Mouse (Mus musculus): ENCODE results near the gene 4930519P11Rik. TPM values are rescaled to one million over a fixed set of nuclear protein-coding genes. Genes with fewer than 3 reads are reported as not detected.

The 4930519P11Rik gene
- polyA plus RNA-seq, 1 experiment from 2014 or later = 0.92 TPM

GRCm38 (mm10) chr2:154569836-154570286 is 43.4 kb downstream of the 4930519P11Rik start, which contains the start of gene E2f1:
TSS of gene E2f1 (minus strand) at chr2:154569892.
- Histone ChIP-seq H3K4me2 (ENCODE audit: low read depth, low read length) (peak within 1 kb of the TSS; percentile 95), H3K9ac (replicated peaks; ENCODE audit: low read depth, low read length) (peak within 1 kb of the TSS; percentile 54), H3K27ac (ENCODE audit: low read depth, low read length) (peak within 1 kb of the TSS; percentile 60), H3K27me3 (ENCODE audit: control insufficient read depth, insufficient read depth, low read length) (no peaks in the 10 kb centered on the region), H3K4me3 (ENCODE audit: low read depth, low read length) (peak within 1 kb of the TSS; percentile 56), H3K4me1 (ENCODE audit: control insufficient read depth, insufficient read depth, low read length) (peaks cover 16% of the 10 kb centered on the region; the same call in 1 of the 2 replicates), H3K9me3 (ENCODE audit: control insufficient read depth, low read length) (no peaks in the 10 kb centered on the region), H3K36me3 (ENCODE audit: control insufficient read depth, insufficient read depth, low read length) (no peaks in the 10 kb centered on the region)
- ATAC-seq (ENCODE audit: low read depth) = peak; percentile 99
- under 1% methylated on average over 36 of the region's 44 CpGs for WGBS

GRCm38 (mm10) chr2:154569071-154569748 is 44.0 kb downstream of the 4930519P11Rik start:
- WGBS = under 1% methylated on average over 49 of the region's 70 CpGs
- Histone ChIP-seq H3K4me1 (ENCODE audit: control insufficient read depth, insufficient read depth, low read length) (peaks cover 16% of the 10 kb centered on the region; the same call in 1 of the 2 replicates), H3K4me2 (ENCODE audit: low read depth, low read length) (peak overlapping the region; percentile 95), H3K4me3 (ENCODE audit: low read depth, low read length) (peak overlapping the region; percentile 56), H3K9ac (replicated peaks; ENCODE audit: low read depth, low read length) (peak overlapping the region; percentile 54), H3K9me3 (ENCODE audit: control insufficient read depth, low read length) (no peaks in the 10 kb centered on the region), H3K27me3 (ENCODE audit: control insufficient read depth, insufficient read depth, low read length) (no peaks in the 10 kb centered on the region), H3K36me3 (ENCODE audit: control insufficient read depth, insufficient read depth, low read length) (no peaks in the 10 kb centered on the region), H3K27ac (ENCODE audit: low read depth, low read length) (peak overlapping the region; percentile 40)
- peak; percentile 57 for ATAC-seq (ENCODE audit: low read depth)

- Histone ChIP-seq H3K4me3 (ENCODE audit: low read depth, low read length) (peak overlapping the region; percentile 56), H3K4me1 (ENCODE audit: control insufficient read depth, insufficient read depth, low read length) (peaks cover 14% of the 10 kb centered on the region; the same call in 1 of the 2 replicates), H3K9me3 (ENCODE audit: control insufficient read depth, low read length) (no peaks in the 10 kb centered on the region), H3K27ac (ENCODE audit: low read depth, low read length) (peak overlapping the region; percentile 60; the same call in 1 of the 2 replicates), H3K27me3 (ENCODE audit: control insufficient read depth, insufficient read depth, low read length) (no peaks in the 10 kb centered on the region), H3K36me3 (ENCODE audit: control insufficient read depth, insufficient read depth, low read length) (no peaks in the 10 kb centered on the region), H3K4me2 (ENCODE audit: low read depth, low read length) (peak overlapping the region; percentile 95), H3K9ac (replicated peaks; ENCODE audit: low read depth, low read length) (no peak overlapping the region)
- ATAC-seq (ENCODE audit: low read depth) = no peak
- 12% methylated on average over 10 of the region's 10 CpGs for WGBS
Observed at GRCm38 (mm10) chr2:154568329-154569070, 44.7 kb downstream of the 4930519P11Rik start.

GRCm38 (mm10) chr2:154567766-154568165 is 45.5 kb downstream of the 4930519P11Rik start:
- Histone ChIP-seq H3K9me3 (ENCODE audit: control insufficient read depth, low read length) (no peaks in the 10 kb centered on the region), H3K27ac (ENCODE audit: low read depth, low read length) (0 out of 2 replicates have a peak overlapping the region, but pooled peaks have one; percentile 44), H3K4me2 (ENCODE audit: low read depth, low read length) (peak overlapping the region; percentile 95; the same call in 1 of the 2 replicates), H3K4me3 (ENCODE audit: low read depth, low read length) (no peak overlapping the region), H3K27me3 (ENCODE audit: control insufficient read depth, insufficient read depth, low read length) (no peaks in the 10 kb centered on the region), H3K9ac (replicated peaks; ENCODE audit: low read depth, low read length) (no peak overlapping the region), H3K4me1 (ENCODE audit: control insufficient read depth, insufficient read depth, low read length) (peaks cover 14% of the 10 kb centered on the region; the same call in 1 of the 2 replicates), H3K36me3 (ENCODE audit: control insufficient read depth, insufficient read depth, low read length) (no peaks in the 10 kb centered on the region)
- no peak for ATAC-seq (ENCODE audit: low read depth)
- 79% methylated on average over 2 of the region's 2 CpGs for WGBS

- peaks cover 14% of the 10 kb centered on the region; the same call in 1 of the 2 replicates for H3K4me1 ChIP-seq (ENCODE audit: control insufficient read depth, insufficient read depth, low read length)
- H3K27ac ChIP-seq (ENCODE audit: low read depth, low read length) = no peak overlapping the region
- no peak overlapping the region for H3K4me3 ChIP-seq (ENCODE audit: low read depth, low read length)
- H3K9ac ChIP-seq (replicated peaks; ENCODE audit: low read depth, low read length) = no peak overlapping the region
- no peaks in the 10 kb centered on the region for H3K27me3 ChIP-seq (ENCODE audit: control insufficient read depth, insufficient read depth, low read length)
- 37% methylated on average over 8 of the region's 8 CpGs for WGBS
- ATAC-seq (ENCODE audit: low read depth) = no peak
- no peaks in the 10 kb centered on the region for H3K36me3 ChIP-seq (ENCODE audit: control insufficient read depth, insufficient read depth, low read length)
- no peak overlapping the region for H3K4me2 ChIP-seq (ENCODE audit: low read depth, low read length)
- no peaks in the 10 kb centered on the region for H3K9me3 ChIP-seq (ENCODE audit: control insufficient read depth, low read length)
Observed at GRCm38 (mm10) chr2:154566641-154567040, 46.6 kb downstream of the 4930519P11Rik start.

GRCm38 (mm10) chr2:154565562-154565961 is 47.7 kb downstream of the 4930519P11Rik start:
- H3K27ac ChIP-seq (ENCODE audit: low read depth, low read length) = no peak overlapping the region
- H3K9ac ChIP-seq (replicated peaks; ENCODE audit: low read depth, low read length) = 0 out of 2 replicates have a peak overlapping the region, but pooled peaks have one; percentile 2
- no peak for ATAC-seq (ENCODE audit: low read depth)
- WGBS = 71% methylated on average over 3 of the region's 3 CpGs
- H3K36me3 ChIP-seq (ENCODE audit: control insufficient read depth, insufficient read depth, low read length) = no peaks in the 10 kb centered on the region
- no peak overlapping the region for H3K4me2 ChIP-seq (ENCODE audit: low read depth, low read length)
- H3K4me1 ChIP-seq (ENCODE audit: control insufficient read depth, insufficient read depth, low read length) = peaks cover 14% of the 10 kb centered on the region; the same call in 1 of the 2 replicates
- H3K9me3 ChIP-seq (ENCODE audit: control insufficient read depth, low read length) = no peaks in the 10 kb centered on the region
- H3K27me3 ChIP-seq (ENCODE audit: control insufficient read depth, insufficient read depth, low read length) = no peaks in the 10 kb centered on the region
- no peak overlapping the region for H3K4me3 ChIP-seq (ENCODE audit: low read depth, low read length)

- no peak overlapping the region for H3K9ac ChIP-seq (replicated peaks; ENCODE audit: low read depth, low read length)
- ATAC-seq (ENCODE audit: low read depth) = no peak
- no peak overlapping the region for H3K4me2 ChIP-seq (ENCODE audit: low read depth, low read length)
- H3K4me3 ChIP-seq (ENCODE audit: low read depth, low read length) = no peak overlapping the region
- WGBS = 92% methylated on average over 21 of the region's 22 CpGs
- H3K36me3 ChIP-seq (ENCODE audit: control insufficient read depth, insufficient read depth, low read length) = no peaks in the 10 kb centered on the region
- H3K27me3 ChIP-seq (ENCODE audit: control insufficient read depth, insufficient read depth, low read length) = no peaks in the 10 kb centered on the region
- no peaks in the 10 kb centered on the region for H3K9me3 ChIP-seq (ENCODE audit: control insufficient read depth, low read length)
- no peak overlapping the region for H3K27ac ChIP-seq (ENCODE audit: low read depth, low read length)
- peaks cover 13% of the 10 kb centered on the region; the same call in 1 of the 2 replicates for H3K4me1 ChIP-seq (ENCODE audit: control insufficient read depth, insufficient read depth, low read length)
Observed at GRCm38 (mm10) chr2:154563612-154564170, 49.5 kb downstream of the 4930519P11Rik start.

Data from neural tube, embryonic 14.5 days (tissue).